Mouse (Mus musculus) neural tube, embryonic 13.5 days (tissue): ENCODE data around the gene Aprt. TPM values are rescaled to one million over a fixed set of nuclear protein-coding genes. Genes with fewer than 3 reads are reported as not detected.
"Not testable (repeated sequence)": the region's sequence is repeated elsewhere in the genome, so short reads cannot be mapped to it uniquely, and the experiment has no call there.

Source experiments
- ATAC-seq: fragments of 200-750 bp; cut with Nextera tagmentation; 2 replicates; pipeline ENCODE4 v1.8.0; 2017; ENCODE audit warnings: low read depth, mild to moderate bottlenecking, moderate TSS enrichment, moderate library complexity
- H3K27ac ChIP-seq: fragments of 300-500 bp; sonication (generic); replicated peaks from 2 replicates; pipeline ENCODE4 v1.5.1; 2015; ENCODE audit warnings: moderate library complexity, mild to moderate bottlenecking, inconsistent platforms
- H3K27me3 ChIP-seq: fragments of 300-500 bp; sonication (generic); 2 replicates; pipeline ENCODE4 v1.6.1; 2015; ENCODE audit warnings: mild to moderate bottlenecking, inconsistent platforms
- H3K36me3 ChIP-seq: fragments of 300-500 bp; sonication (generic); 2 replicates; pipeline ENCODE4 v1.6.1; 2015; ENCODE audit warnings: mild to moderate bottlenecking, inconsistent platforms
- H3K4me1 ChIP-seq: fragments of 300-500 bp; sonication (generic); replicated peaks from 2 replicates; pipeline ENCODE4 v1.6.1; 2015; ENCODE audit warnings: inconsistent platforms
- H3K4me2 ChIP-seq: fragments of 300-500 bp; sonication (generic); 2 replicates; pipeline ENCODE4 v1.6.1; 2015; ENCODE audit warnings: inconsistent platforms, mild to moderate bottlenecking, moderate library complexity
- H3K4me3 ChIP-seq: fragments of 300-500 bp; sonication (generic); 2 replicates; pipeline ENCODE4 v1.5.1; 2015; ENCODE audit warnings: mild to moderate bottlenecking, inconsistent platforms
- H3K9ac ChIP-seq: fragments of 300-500 bp; sonication (generic); 2 replicates; pipeline ENCODE4 v1.6.1; 2015; ENCODE audit warnings: moderate library complexity, mild to moderate bottlenecking, inconsistent platforms
- H3K9me3 ChIP-seq: fragments of 300-500 bp; sonication (generic); 2 replicates; pipeline ENCODE4 v1.6.1; 2016; ENCODE audit warnings: inconsistent platforms
- WGBS: fragments of 180-500 bp; shearing (Covaris S2); methylation state at CpG from one replicate; pipeline ENCODE4 v1.1.7; 2015; 5-methylcytosine and 5-hydroxymethylcytosine counted together
- polyA plus RNA-seq: library from polyadenylated mRNA; unstranded; fragments of >200 nt; fragmentation: Nextera tagmentation; extraction: Ambion mirVana; gene quantifications from 2 replicates; pipeline ENCODE4 v1.2.1, GENCODE M21; 2015

Gene Aprt
- polyA plus RNA-seq, 1 experiment from 2014 or later = 161 TPM

DNA sequence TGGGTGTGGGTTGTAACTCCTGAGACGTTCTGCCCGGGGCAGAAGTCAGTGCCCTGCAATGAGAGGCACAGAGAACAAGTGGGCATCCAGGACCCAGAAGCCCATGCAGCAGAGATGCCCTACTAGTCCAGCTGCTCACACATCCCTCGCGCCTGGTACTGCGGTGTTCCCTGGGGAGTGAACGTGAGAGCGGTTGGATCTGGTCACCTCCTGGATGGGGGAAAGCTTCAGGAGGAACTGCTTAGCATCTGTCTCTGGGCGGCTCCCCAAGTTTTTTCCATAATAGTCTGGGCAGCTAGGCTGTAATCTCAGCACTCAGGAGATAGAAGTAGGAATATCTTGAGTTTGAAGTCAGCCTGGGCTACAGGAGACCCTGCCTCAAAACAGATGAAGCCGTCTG is 8.3 kb upstream of the Aprt start:
- H3K4me1 ChIP-seq = peaks cover 24% of the 10 kb centered on the region
- H3K9me3 ChIP-seq = no peaks in the 10 kb centered on the region
- ATAC-seq = no peak
- WGBS = 75% methylated on average over 9 of the region's 9 CpGs
- H3K9ac ChIP-seq = no peak overlapping the region
- no peak overlapping the region for H3K27ac ChIP-seq
- H3K36me3 ChIP-seq = no peaks in the 10 kb centered on the region
- H3K27me3 ChIP-seq = no peaks in the 10 kb centered on the region
- no peak overlapping the region for H3K4me3 ChIP-seq
- H3K4me2 ChIP-seq = no peak overlapping the region

DNA sequence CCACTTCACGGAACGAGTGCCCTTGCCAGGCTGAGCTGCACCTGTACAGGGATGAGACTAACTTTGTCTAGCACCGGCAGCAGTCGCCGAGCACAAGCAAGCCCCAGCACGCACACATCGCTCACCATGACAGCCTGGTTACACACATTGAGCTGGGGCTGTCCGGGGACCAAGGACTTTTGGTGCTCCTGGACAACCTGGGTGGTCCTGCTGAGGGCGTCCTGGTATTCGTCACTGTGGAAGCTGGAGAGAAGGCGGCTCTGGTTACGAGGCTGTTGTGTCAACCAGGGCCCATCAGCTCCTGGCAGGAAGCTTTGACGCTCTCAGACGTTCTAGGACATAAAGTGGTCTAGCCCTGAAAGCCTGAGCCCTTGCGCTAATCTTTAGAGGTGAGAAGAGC is 4.2 kb upstream of the Aprt start:
- Histone ChIP-seq H3K27me3 (no peaks in the 10 kb centered on the region), H3K36me3 (no peaks in the 10 kb centered on the region), H3K27ac (no peak overlapping the region), H3K9me3 (no peaks in the 10 kb centered on the region), H3K9ac (no peak overlapping the region), H3K4me3 (no peak overlapping the region), H3K4me2 (no peak overlapping the region), H3K4me1 (peaks cover 38% of the 10 kb centered on the region)
- ATAC-seq = no peak
- WGBS = 70% methylated on average over 14 of the region's 15 CpGs

DNA sequence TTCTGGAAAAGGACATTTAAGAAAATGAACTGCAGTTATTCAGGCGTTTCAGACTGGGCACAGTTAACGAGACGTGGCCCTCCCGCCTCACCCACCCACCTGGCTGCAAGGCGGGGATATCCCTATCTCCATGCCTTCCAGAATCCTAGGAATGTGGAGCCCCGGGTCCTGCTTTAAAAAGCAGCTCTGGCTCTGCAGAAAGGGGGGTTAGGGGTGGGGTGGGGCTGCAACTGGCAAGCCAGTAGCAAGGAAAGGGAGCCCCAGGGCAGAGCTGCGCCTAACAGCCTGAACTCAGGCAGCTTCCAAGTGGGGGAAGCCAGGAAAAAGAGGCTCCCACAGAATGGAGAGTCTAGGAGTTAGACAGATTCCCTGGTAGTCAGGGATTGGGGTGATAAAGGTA is 2.5 kb upstream of the Aprt start:
- no peak overlapping the region for H3K9ac ChIP-seq
- 17% methylated on average over 7 of the region's 7 CpGs for WGBS
- no peaks in the 10 kb centered on the region for H3K9me3 ChIP-seq
- H3K4me1 ChIP-seq = peaks cover 43% of the 10 kb centered on the region
- ATAC-seq = no peak
- H3K36me3 ChIP-seq = no peaks in the 10 kb centered on the region
- no peak overlapping the region for H3K27ac ChIP-seq
- no peaks in the 10 kb centered on the region for H3K27me3 ChIP-seq
- no peak overlapping the region for H3K4me2 ChIP-seq
- no peak overlapping the region for H3K4me3 ChIP-seq

DNA sequence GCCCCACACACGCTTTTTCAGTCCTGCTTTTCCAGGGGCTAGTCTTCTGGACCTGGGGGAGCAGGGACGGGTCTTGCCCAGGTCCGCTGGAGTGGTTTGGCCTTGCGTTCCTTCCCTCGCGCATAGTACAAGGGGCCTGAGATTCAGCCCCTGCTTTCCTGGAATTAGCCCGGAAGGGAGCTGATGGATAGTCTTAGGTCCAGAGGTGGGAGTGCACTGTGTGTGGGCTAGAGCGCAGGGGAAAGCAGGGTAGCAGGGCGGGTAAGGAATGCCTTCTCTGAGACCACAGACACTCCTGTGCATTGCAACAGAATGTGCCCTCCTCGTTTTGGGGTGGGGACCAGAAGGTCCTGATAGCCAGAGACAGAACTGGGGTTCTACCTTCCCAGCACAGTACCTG is 407 bp upstream of the Aprt start:
- Histone ChIP-seq H3K27me3 (no peaks in the 10 kb centered on the region), H3K27ac (peak overlapping the region; percentile 75), H3K9me3 (no peaks in the 10 kb centered on the region), H3K36me3 (peaks cover 8% of the 10 kb centered on the region), H3K9ac (peak overlapping the region; percentile 82), H3K4me3 (peak overlapping the region; percentile 60), H3K4me2 (peak overlapping the region; percentile 80), H3K4me1 (peaks cover 55% of the 10 kb centered on the region)
- peak; percentile 53 for ATAC-seq
- 38% methylated on average over 10 of the region's 10 CpGs for WGBS

DNA sequence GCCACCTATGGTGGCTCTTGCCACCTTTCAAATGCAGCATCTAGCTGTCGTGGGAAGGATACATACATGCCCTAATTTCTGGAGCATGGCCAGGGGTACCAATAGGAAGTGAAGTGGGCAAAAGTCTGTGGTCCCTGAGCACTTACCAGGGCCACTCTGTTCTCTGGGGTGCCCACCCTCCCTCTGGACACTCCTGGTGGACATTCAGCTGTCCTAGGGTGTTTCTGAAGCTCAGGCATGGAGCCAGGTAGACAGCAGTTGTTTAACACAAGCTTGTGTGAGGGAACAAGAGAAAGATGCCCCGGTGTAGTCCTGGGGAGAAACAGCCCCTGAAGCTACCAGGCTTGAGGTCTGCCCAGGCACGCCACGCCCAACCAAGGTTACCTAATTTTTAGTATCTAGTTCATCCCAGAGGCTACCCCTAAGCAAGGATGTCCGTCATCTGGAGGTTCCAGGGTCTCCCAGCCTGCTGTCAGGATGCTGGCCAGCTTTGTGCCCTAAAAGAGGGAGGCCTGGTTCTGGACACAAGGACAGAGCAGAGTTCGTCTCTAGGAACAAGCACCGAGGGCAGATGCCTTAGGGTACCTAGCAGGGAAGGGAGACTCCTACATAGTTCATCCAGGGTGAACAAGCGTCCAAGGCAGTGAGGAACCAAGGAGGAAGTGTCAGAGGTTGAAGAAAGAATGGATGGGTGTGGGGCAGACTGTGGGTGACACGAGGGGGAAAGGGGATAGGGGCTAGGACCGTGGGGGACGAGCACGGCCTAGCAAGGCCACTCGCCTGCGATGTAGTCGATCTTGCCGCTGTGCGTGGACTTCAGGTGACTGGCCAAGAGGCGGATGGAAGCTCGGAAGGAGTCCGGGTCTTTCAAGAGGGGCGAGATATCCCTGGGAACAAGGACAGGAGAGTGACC is 718 bp downstream of the Aprt start:
- H3K4me2 ChIP-seq = peak overlapping the region; percentile 80
- H3K27ac ChIP-seq = peak overlapping the region; percentile 75
- WGBS = 18% methylated on average over 21 of the region's 21 CpGs
- H3K4me3 ChIP-seq = peak overlapping the region; percentile 60
- H3K36me3 ChIP-seq = peaks cover 19% of the 10 kb centered on the region
- no peaks in the 10 kb centered on the region for H3K9me3 ChIP-seq
- no peaks in the 10 kb centered on the region for H3K27me3 ChIP-seq
- H3K9ac ChIP-seq = peak overlapping the region; percentile 82
- H3K4me1 ChIP-seq = peaks cover 55% of the 10 kb centered on the region
- peak; percentile 45 for ATAC-seq

DNA sequence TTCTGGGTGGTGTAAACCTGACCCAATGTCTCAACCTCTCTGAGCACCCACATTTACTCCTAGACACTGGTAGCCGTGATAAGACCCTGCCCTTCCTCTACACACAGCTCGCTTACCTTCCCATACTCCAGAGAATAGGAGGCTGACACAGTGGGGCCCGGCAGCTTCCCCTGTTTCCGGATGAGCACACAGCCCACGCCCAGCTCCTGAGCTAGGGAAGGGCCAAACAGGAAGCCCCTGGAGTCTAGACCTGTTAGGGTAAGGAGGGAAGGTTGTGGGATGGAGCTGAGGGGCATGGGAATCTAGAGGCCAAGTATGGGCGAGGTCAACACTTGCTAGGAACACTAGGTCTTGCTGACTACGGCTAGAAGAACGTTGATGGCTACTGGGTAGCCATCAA is 1.4 kb downstream of the Aprt start:
- H3K4me3 ChIP-seq = peak overlapping the region; percentile 60
- 77% methylated on average over 8 of the region's 8 CpGs for WGBS

DNA sequence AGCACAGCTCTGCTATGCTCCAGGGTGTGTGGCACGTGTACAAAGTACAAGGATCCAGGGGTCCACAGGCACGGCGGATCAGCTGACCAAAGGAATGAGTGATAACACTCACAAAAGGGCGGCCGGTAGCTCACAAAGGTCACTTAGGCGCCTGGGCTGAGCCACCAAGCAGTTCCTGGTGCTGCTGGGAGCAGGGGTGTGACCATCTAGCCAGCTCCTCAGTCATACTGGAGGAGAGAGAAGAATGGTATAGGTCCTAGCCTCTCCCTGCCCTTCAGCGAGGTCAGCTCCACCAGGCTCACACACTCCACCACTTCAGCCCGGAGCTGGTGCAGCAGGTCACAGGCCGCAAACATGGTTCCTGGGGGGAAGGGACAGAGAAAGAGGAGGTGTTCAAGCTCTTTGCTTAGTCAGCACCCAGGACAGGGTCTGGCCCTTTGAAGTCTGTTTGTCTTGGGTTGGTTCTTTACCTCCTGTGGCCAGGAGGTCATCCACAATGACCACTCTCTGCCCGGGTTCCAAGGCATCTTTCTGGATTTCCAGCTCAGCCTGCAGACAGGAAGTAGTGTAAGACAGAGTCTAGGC is 1.9 kb downstream of the Aprt start:
- no peaks in the 10 kb centered on the region for H3K27me3 ChIP-seq
- H3K4me3 ChIP-seq = no peak overlapping the region
- no peak overlapping the region for H3K27ac ChIP-seq
- WGBS = 52% methylated on average over 10 of the region's 10 CpGs
- peaks cover 52% of the 10 kb centered on the region for H3K4me1 ChIP-seq
- peak overlapping the region; percentile 80 for H3K4me2 ChIP-seq
- peaks cover 29% of the 10 kb centered on the region for H3K36me3 ChIP-seq
- ATAC-seq = no peak
- no peaks in the 10 kb centered on the region for H3K9me3 ChIP-seq
- H3K9ac ChIP-seq = no peak overlapping the region

More for the DNA sequence above, 1.4 kb downstream of the Aprt start:
- H3K4me2 ChIP-seq = peak overlapping the region; percentile 80
- peaks cover 55% of the 10 kb centered on the region for H3K4me1 ChIP-seq
- H3K36me3 ChIP-seq = peaks cover 26% of the 10 kb centered on the region
- no peaks in the 10 kb centered on the region for H3K9me3 ChIP-seq
- H3K27me3 ChIP-seq = no peaks in the 10 kb centered on the region
- H3K9ac ChIP-seq = peak overlapping the region; percentile 82; the same call in 1 of the 2 replicates
- no peak overlapping the region for H3K27ac ChIP-seq
- no peak for ATAC-seq

DNA sequence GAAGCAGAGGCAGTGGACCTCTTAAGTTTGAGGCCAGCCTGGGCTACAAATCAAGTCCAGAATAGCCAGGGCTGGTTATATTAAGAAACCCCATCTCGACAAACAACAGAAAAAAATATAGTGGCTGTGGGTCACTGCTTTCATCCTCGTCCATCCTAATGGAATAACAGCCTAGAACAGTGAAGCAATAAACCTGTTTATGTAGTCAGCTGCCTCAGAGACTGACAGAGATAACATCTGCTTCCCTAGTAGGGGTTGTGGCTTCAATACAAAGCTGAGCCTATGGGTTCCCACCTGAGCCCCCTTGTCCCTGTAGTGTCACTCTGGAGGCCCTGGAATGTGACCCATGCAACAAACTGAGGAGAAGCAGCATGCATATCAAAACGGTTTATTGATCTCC is 2.4 kb downstream of the Aprt start:
- no peaks in the 10 kb centered on the region for H3K27me3 ChIP-seq
- 0 out of 2 replicates have a peak overlapping the region, but pooled peaks have one; percentile 80 for H3K4me2 ChIP-seq
- no peak overlapping the region for H3K9ac ChIP-seq
- no peak overlapping the region for H3K4me3 ChIP-seq
- H3K27ac ChIP-seq = no peak overlapping the region
- WGBS = 35% methylated on average over 3 of the region's 3 CpGs
- H3K9me3 ChIP-seq = no peaks in the 10 kb centered on the region
- no peak for ATAC-seq
- peaks cover 49% of the 10 kb centered on the region for H3K4me1 ChIP-seq
- peaks cover 29% of the 10 kb centered on the region for H3K36me3 ChIP-seq

DNA sequence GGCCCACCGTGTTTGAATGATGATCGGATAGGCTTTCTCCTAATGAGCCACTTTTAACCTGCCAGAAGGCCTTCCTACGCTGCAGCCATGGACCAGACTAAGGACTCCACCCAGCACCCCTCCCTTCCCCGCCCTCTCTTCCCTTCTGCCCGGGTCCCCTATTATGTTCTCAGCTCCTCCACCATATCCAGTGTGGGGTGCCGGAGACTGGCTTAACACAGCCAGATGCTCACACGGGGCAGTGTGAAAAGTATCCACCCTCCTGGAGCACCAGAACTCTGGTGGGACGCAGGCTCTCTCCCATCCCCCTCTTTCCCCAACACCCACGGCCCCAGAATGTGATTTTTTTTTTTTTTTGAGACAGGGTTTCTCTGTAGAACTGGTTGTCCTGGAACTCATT is 3.1 kb downstream of the Aprt start:
- no peak for ATAC-seq
- no peaks in the 10 kb centered on the region for H3K27me3 ChIP-seq
- H3K36me3 ChIP-seq = peaks cover 29% of the 10 kb centered on the region
- H3K4me2 ChIP-seq = no peak overlapping the region
- no peaks in the 10 kb centered on the region for H3K9me3 ChIP-seq
- H3K9ac ChIP-seq = no peak overlapping the region
- 37% methylated on average over 9 of the region's 9 CpGs for WGBS
- H3K4me1 ChIP-seq = peaks cover 52% of the 10 kb centered on the region
- H3K4me3 ChIP-seq = no peak overlapping the region
- no peak overlapping the region for H3K27ac ChIP-seq

DNA sequence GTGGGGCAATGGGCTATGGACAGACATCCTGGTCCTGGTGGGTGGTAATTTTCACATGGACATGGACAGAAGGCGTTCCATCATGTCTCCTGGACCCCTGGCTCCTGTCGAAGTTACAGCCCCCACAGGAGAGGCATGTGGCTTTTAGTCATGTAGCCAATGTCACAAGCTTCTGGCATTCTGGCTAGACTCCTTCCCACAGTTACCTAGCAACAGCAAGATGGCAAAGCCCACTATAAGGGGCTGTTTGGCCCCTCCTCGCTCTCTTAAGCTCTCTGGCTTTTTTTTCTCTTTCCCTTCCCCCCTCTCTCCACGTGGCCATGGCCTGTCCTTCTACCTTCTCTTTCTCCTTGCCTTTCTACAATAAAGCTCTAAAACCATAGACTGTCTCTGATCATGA is 3.5 kb downstream of the Aprt start:
- H3K9me3 ChIP-seq, H3K4me2 ChIP-seq, H3K9ac ChIP-seq, H3K27ac ChIP-seq, H3K4me3 ChIP-seq, H3K27me3 ChIP-seq, ATAC-seq: not testable (repeated sequence)
- H3K4me1 ChIP-seq = peaks cover 56% of the 10 kb centered on the region
- peaks cover 29% of the 10 kb centered on the region for H3K36me3 ChIP-seq
- whole genome bisulfite sequencing = 21% methylated on average over 4 of the region's 4 CpGs

DNA sequence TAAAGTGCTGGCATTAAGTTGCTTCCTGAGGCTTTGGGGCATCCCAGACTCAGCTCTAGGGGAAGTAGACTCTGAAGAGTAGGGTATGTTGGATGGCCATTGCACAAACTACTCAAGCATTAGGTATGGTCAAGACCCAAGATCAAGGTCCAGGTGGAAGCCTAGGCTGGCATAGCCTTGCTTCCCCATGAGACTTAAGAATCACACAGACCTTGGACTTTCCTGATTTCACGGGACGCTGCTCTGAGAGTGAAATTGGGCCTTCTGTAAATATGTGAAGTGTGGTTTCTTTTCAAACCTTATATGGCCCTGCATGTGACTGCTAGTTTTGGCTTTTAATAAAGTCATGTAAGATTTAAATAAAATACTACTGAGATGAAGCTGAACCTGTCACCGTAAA is 4.0 kb downstream of the Aprt start:
- Histone ChIP-seq H3K9me3 (no peaks in the 10 kb centered on the region), H3K4me2 (no peak overlapping the region), H3K4me1 (peaks cover 57% of the 10 kb centered on the region), H3K9ac (no peak overlapping the region), H3K27me3 (no peaks in the 10 kb centered on the region), H3K27ac (no peak overlapping the region), H3K36me3 (peaks cover 29% of the 10 kb centered on the region), H3K4me3 (no peak overlapping the region)
- WGBS = 92% methylated on average over 3 of the region's 3 CpGs
- no peak for ATAC-seq

DNA sequence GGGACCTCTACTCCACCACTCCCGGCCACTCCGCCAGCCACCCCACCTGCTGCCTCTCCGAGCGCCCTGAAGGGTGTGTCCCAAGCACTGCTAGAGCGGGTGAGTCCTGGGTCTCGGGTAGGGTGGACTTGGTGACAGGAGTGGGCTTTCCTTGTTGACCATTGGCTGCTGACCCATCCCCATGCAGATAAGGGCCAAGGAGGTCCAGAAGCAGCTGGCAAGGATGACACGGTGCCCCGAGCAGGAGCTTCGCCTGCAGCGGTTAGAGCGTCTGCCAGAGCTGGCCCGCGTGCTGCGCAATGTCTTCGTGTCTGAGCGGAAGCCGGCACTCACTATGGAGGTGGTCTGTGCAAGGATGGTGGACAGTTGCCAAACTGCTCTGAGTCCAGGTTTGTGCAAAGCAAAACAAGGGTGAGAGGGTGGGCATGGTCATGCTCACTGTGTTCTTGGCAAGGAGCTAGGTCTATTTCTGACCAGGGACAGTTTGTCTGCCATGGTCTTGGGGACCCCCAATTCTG is 4.9 kb downstream of the Aprt start:
- Histone ChIP-seq H3K4me3 (no peak overlapping the region), H3K9ac (no peak overlapping the region), H3K4me1 (peaks cover 57% of the 10 kb centered on the region), H3K9me3 (no peaks in the 10 kb centered on the region), H3K36me3 (peaks cover 29% of the 10 kb centered on the region), H3K4me2 (no peak overlapping the region), H3K27ac (no peak overlapping the region), H3K27me3 (no peaks in the 10 kb centered on the region)
- WGBS = 93% methylated on average over 17 of the region's 17 CpGs
- no peak for ATAC-seq
